Mouse (Mus musculus): Measurements from ENCODE around the gene Vmn1r215. TPM values are rescaled to one million over a fixed set of nuclear protein-coding genes. Genes with fewer than 3 reads are reported as not detected.
"Not testable (repeated sequence)": the region's sequence is repeated elsewhere in the genome, so short reads cannot be mapped to it uniquely, and the experiment has no call there.

Vmn1r215 gene
- total and polyA plus RNA-seq, 2 experiments from 2014 or later, result not detected

DNA sequence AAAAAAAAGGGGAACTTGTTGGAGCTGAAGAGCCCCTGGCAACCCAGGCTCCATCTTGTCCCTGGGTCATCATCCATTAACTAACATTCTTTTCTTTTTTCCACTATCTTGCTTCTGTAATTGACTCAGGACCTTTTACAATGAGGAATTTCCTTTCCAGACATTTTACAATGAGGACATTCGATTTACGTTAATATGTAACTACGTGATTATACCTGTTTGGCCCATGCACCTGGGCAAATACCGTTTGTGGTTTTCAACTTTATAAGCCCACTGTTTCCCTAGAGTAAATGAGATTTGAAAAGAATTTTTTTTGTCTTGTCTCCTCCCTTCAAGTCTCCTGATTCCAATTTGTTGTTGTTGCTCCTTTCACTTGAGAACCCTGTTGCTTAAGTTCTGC, 26.6 kb downstream of the Vmn1r215 start:
- H3K9ac ChIP-seq (replicated peaks; ENCODE audit: low read length, poor library complexity, severe bottlenecking), result no peak overlapping the region
- no peak overlapping the region for H3K4me3 ChIP-seq (ENCODE audit: low read depth, low read length)
- no peaks in the 10 kb centered on the region for H3K9me3 ChIP-seq (ENCODE audit: low read length)
- H3K27ac ChIP-seq (ENCODE audit: low read depth, low read length), result no peak overlapping the region
- no peak overlapping the region for H3K4me2 ChIP-seq (ENCODE audit: low read depth, low read length, poor library complexity, severe bottlenecking)
- H3K27me3 ChIP-seq (ENCODE audit: insufficient read depth, low read length), result no peaks in the 10 kb centered on the region
- no peak for TF ChIP-seq CTCF (IDR thresholded peaks at IDR 0.05)
- no peaks in the 10 kb centered on the region for H3K36me3 ChIP-seq (ENCODE audit: insufficient read depth, low read length)
- no peak for ATAC-seq (ENCODE audit: low FRiP score)
- no peak for DNase-seq (ENCODE audit: low spot score)
- H3K4me1 ChIP-seq (ENCODE audit: insufficient read depth, low read length), result no peaks in the 10 kb centered on the region
- WGBS, result 95% methylated on average over 4 of the region's 4 CpGs

DNA sequence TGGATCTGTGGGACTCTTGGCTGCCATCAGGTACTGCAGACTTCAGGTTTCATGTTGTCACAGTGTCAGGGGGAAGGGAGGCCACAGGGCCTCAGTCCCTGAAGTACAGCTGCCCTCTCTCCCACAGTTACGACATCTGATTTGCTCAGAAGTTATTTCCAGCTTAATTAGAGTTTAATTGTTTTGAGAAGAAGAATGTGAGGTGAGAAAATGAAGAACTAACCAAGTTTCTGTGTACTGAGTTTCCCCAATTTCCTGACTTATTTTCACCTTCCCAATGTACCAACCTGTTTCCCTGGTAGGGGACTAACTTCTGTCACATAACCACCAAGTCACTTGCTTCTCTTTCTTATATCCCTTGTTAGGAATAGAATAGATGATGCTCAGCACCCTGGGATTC, 50.3 kb downstream of the Vmn1r215 start, which contains the start of gene Vmn1r217:
Vmn1r217 (minus strand) TSS at position 101 of the 400 bp plus-strand sequence.
- not testable (repeated sequence) for H3K36me3 ChIP-seq (ENCODE audit: insufficient read depth, low read length); H3K9ac ChIP-seq (replicated peaks; ENCODE audit: low read length, poor library complexity, severe bottlenecking); ATAC-seq (ENCODE audit: low FRiP score); H3K4me3 ChIP-seq (ENCODE audit: low read depth, low read length); DNase-seq (ENCODE audit: low spot score); H3K4me2 ChIP-seq (ENCODE audit: low read depth, low read length, poor library complexity, severe bottlenecking); H3K27ac ChIP-seq (ENCODE audit: low read depth, low read length); H3K4me1 ChIP-seq (ENCODE audit: insufficient read depth, low read length); H3K9me3 ChIP-seq (ENCODE audit: low read length); H3K27me3 ChIP-seq (ENCODE audit: insufficient read depth, low read length)
- 77% methylated on average over 1 of the region's 1 CpGs for WGBS

DNA sequence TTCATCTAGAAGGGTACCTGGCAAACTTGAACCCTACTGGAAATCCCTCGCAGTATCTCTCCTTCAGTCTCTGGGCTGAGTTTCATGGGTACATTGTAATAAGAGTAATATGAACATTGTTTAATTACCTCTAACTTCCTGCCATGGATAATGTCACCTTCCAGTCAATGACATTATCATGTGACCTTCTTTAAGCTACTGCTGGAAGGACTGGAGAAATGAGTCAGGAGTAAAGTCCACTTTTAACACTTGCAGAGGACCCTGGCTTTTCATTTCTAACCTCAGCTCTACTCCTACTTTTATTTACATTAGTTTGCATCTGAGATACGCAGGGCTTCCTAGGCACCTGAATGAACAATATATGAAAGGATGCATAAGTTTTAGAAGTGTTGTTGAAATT, 52.8 kb downstream of the Vmn1r215 start:
- no peaks in the 10 kb centered on the region for H3K4me1 ChIP-seq (ENCODE audit: insufficient read depth, low read length)
- H3K4me3 ChIP-seq (ENCODE audit: low read depth, low read length), result no peak overlapping the region
- no peak overlapping the region for H3K9ac ChIP-seq (replicated peaks; ENCODE audit: low read length, poor library complexity, severe bottlenecking)
- no peaks in the 10 kb centered on the region for H3K9me3 ChIP-seq (ENCODE audit: low read length)
- H3K36me3 ChIP-seq (ENCODE audit: insufficient read depth, low read length), result no peaks in the 10 kb centered on the region
- no peak for TF ChIP-seq CTCF (IDR thresholded peaks at IDR 0.05)
- DNase-seq (ENCODE audit: low spot score) (no peak), ATAC-seq (ENCODE audit: low FRiP score) (no peak)
- WGBS, result 90% methylated on average over 2 of the region's 2 CpGs
- no peak overlapping the region for H3K4me2 ChIP-seq (ENCODE audit: low read depth, low read length, poor library complexity, severe bottlenecking)
- no peak overlapping the region for H3K27ac ChIP-seq (ENCODE audit: low read depth, low read length)
- H3K27me3 ChIP-seq (ENCODE audit: insufficient read depth, low read length), result no peaks in the 10 kb centered on the region

Other genes starting within 250 kb of the Vmn1r215 start
- gene Vmn1r210, start 236.7 kb upstream of the Vmn1r215 start, total RNA-seq (2014; rRNA removed), result not detected in 2 replicates
- gene Vmn1r210, start 236.7 kb upstream of the Vmn1r215 start, polyA plus RNA-seq (2015; fragmentation: Nextera tagmentation; extraction: Ambion mirVana), result not detected in 2 replicates
- not detected in 2 replicates for gene Vmn1r211, start 210.5 kb upstream of the Vmn1r215 start, total RNA-seq (2014; rRNA removed)
- gene Vmn1r211, start 210.5 kb upstream of the Vmn1r215 start, polyA plus RNA-seq (2015; fragmentation: Nextera tagmentation; extraction: Ambion mirVana), result not detected in 2 replicates
- gene Vmn1r212, start 183.8 kb upstream of the Vmn1r215 start, total RNA-seq (2014; rRNA removed), result not detected in 2 replicates
- gene Vmn1r212, start 183.8 kb upstream of the Vmn1r215 start, polyA plus RNA-seq (2015; fragmentation: Nextera tagmentation; extraction: Ambion mirVana), result not detected in 2 replicates
- gene Vmn1r213, start 60.4 kb upstream of the Vmn1r215 start, total RNA-seq (2014; rRNA removed), result not detected in 2 replicates
- not detected in 2 replicates for gene Vmn1r213, start 60.4 kb upstream of the Vmn1r215 start, polyA plus RNA-seq (2015; fragmentation: Nextera tagmentation; extraction: Ambion mirVana)
- gene Vmn1r214, start 37.6 kb upstream of the Vmn1r215 start, total RNA-seq (2014; rRNA removed), result not detected in 2 replicates
- not detected in 2 replicates for gene Vmn1r214, start 37.6 kb upstream of the Vmn1r215 start, polyA plus RNA-seq (2015; fragmentation: Nextera tagmentation; extraction: Ambion mirVana)
- not detected in 2 replicates for gene Vmn1r217, start 50.2 kb downstream of the Vmn1r215 start, total RNA-seq (2014; rRNA removed)
- not detected in 2 replicates for gene Vmn1r217, start 50.2 kb downstream of the Vmn1r215 start, polyA plus RNA-seq (2015; fragmentation: Nextera tagmentation; extraction: Ambion mirVana)
- not detected in 2 replicates for gene Vmn1r218, start 65.1 kb downstream of the Vmn1r215 start, total RNA-seq (2014; rRNA removed)
- not detected in 2 replicates for gene Vmn1r218, start 65.1 kb downstream of the Vmn1r215 start, polyA plus RNA-seq (2015; fragmentation: Nextera tagmentation; extraction: Ambion mirVana)
- not detected in 2 replicates for gene Vmn1r219, start 91.3 kb downstream of the Vmn1r215 start, total RNA-seq (2014; rRNA removed)
- not detected in 2 replicates for gene Vmn1r219, start 91.3 kb downstream of the Vmn1r215 start, polyA plus RNA-seq (2015; fragmentation: Nextera tagmentation; extraction: Ambion mirVana)
- gene Vmn1r220, start 120.0 kb downstream of the Vmn1r215 start, total RNA-seq (2014; rRNA removed), result not detected in 2 replicates
- not detected in 2 replicates for gene Vmn1r220, start 120.0 kb downstream of the Vmn1r215 start, polyA plus RNA-seq (2015; fragmentation: Nextera tagmentation; extraction: Ambion mirVana)
- not detected in 2 replicates for gene Vmn1r221, start 146.1 kb downstream of the Vmn1r215 start, total RNA-seq (2014; rRNA removed)
- gene Vmn1r221, start 146.1 kb downstream of the Vmn1r215 start, polyA plus RNA-seq (2015; fragmentation: Nextera tagmentation; extraction: Ambion mirVana), result not detected in 2 replicates
- not detected in 2 replicates for gene Vmn1r222, start 167.9 kb downstream of the Vmn1r215 start, total RNA-seq (2014; rRNA removed)
- gene Vmn1r222, start 167.9 kb downstream of the Vmn1r215 start, polyA plus RNA-seq (2015; fragmentation: Nextera tagmentation; extraction: Ambion mirVana), result not detected in 2 replicates
- gene Vmn1r223, start 179.1 kb downstream of the Vmn1r215 start, total RNA-seq (2014; rRNA removed), result not detected in 2 replicates
- gene Vmn1r223, start 179.1 kb downstream of the Vmn1r215 start, polyA plus RNA-seq (2015; fragmentation: Nextera tagmentation; extraction: Ambion mirVana), result not detected in 2 replicates